Mouse (Mus musculus) E14TG2a.4 (cell line): ENCODE results near the gene Schip1.

Source experiments
- CTCF ChIP-seq: conservative IDR thresholded peaks from 2 replicates; pipeline ENCODE4 v1.5.1; 2014; ENCODE audit warnings: low read length
- NANOG ChIP-seq: IDR thresholded peaks from 2 replicates; pipeline ENCODE4 v1.6.1; 2014; ENCODE audit warnings: borderline replicate concordance, low read length, mixed read lengths
- POU5F1 ChIP-seq: IDR thresholded peaks from 2 replicates; pipeline ENCODE4 v1.6.1; 2014; ENCODE audit warnings: low read length, borderline replicate concordance

GRCm38 (mm10) chr3:68252335-68252734 is 187.7 kb downstream of the Schip1 start:
- no peak for TF ChIP-seq CTCF
- no peak for TF ChIP-seq POU5F1
- TF ChIP-seq NANOG, result no peak
